Mouse (Mus musculus): ENCODE data around the gene Wnt5b.

Wnt5b gene

GRCm38 (mm10) chr6:119414262-119415043 is 129.7 kb downstream of the Wnt5b start:
- DNase-seq = no peak

- DNase-seq = no peak
These were observed 131.6 kb downstream of the Wnt5b start for GRCm38 (mm10) chr6:119412588-119412987.

GRCm38 (mm10) chr6:119411511-119411910 is 132.6 kb downstream of the Wnt5b start:
- no peak for DNase-seq

GRCm38 (mm10) chr6:119409766-119410165 is 134.4 kb downstream of the Wnt5b start:
- DNase-seq = no peak

- peak; percentile 57 for DNase-seq
These were observed 135.6 kb downstream of the Wnt5b start for GRCm38 (mm10) chr6:119408582-119408981.

GRCm38 (mm10) chr6:119407818-119408217 is 136.3 kb downstream of the Wnt5b start:
- no peak for DNase-seq

GRCm38 (mm10) chr6:119406528-119406927 is 137.6 kb downstream of the Wnt5b start:
- no peak for DNase-seq

GRCm38 (mm10) chr6:119405310-119405709 is 138.8 kb downstream of the Wnt5b start:
- no peak for DNase-seq

GRCm38 (mm10) chr6:119404854-119405253 is 139.3 kb downstream of the Wnt5b start:
- no peak for DNase-seq

- no peak for DNase-seq
These were observed 141.2 kb downstream of the Wnt5b start for GRCm38 (mm10) chr6:119402976-119403375.

- no peak for DNase-seq
These were observed 142.4 kb downstream of the Wnt5b start for GRCm38 (mm10) chr6:119401545-119402304.

- DNase-seq = no peak
These were observed 143.5 kb downstream of the Wnt5b start for GRCm38 (mm10) chr6:119400649-119401048.

- DNase-seq = no peak
These were observed 144.8 kb downstream of the Wnt5b start for GRCm38 (mm10) chr6:119399371-119399770.

- peak; percentile 92 for DNase-seq
These were observed 147.9 kb downstream of the Wnt5b start for GRCm38 (mm10) chr6:119396309-119396634.

- DNase-seq = peak; percentile 61
These were observed 148.5 kb downstream of the Wnt5b start for GRCm38 (mm10) chr6:119395421-119396308.

- DNase-seq = peak; percentile 61
These were observed 151.3 kb downstream of the Wnt5b start for GRCm38 (mm10) chr6:119392836-119393235.

GRCm38 (mm10) chr6:119390728-119391127 is 153.4 kb downstream of the Wnt5b start:
- DNase-seq = no peak

GRCm38 (mm10) chr6:119389089-119389488 is 155.1 kb downstream of the Wnt5b start:
- DNase-seq = no peak

GRCm38 (mm10) chr6:119388650-119389012 is 155.5 kb downstream of the Wnt5b start:
- DNase-seq = peak; percentile 98

- no peak for DNase-seq
These were observed 156.1 kb downstream of the Wnt5b start for GRCm38 (mm10) chr6:119387801-119388649.

- DNase-seq = no peak
These were observed 157.3 kb downstream of the Wnt5b start for GRCm38 (mm10) chr6:119386821-119387220.

- no peak for DNase-seq
These were observed 157.7 kb downstream of the Wnt5b start for GRCm38 (mm10) chr6:119386421-119386820.

Data from lung, postnatal 36 days (tissue).